ENCODE assay signal across 26 mouse cellular contexts in the genomic region with DNA sequence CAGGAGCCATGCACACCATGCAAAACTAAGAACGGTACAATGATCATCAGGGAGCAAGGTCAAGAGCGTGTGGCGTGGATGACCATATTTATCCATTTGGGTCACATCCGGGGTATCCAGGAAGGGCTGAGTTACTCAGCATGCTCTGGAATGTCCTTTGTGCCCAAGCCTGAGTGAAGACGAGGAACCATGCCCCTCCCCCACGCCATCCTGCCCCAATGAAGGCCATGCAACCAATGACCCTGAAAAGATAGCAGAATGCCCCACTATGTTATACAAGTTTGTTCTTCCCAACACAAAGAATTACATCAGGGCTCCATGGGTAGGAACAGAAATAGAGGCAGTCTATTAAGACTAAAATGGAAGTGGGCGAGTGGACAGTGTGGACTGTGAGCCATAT.
DNase-seq lines count a peak whose midpoint lies in the region; ATAC-seq lines count a peak whose summit lies in the region.
"Had no signal": no experiment of that assay in that cellular context is flagged by ENCODE, and none has a peak within 500 bp of the region (broad histone marks: within the 10 kb centered on the region; RNA-seq: fewer than 3 reads in every experiment).

No protein-coding gene starts in this region.

- H3K36me3 ChIP-seq in midbrain, embryonic 11.5 days (ENCODE audit: control insufficient read depth, insufficient read depth, low read length), result no peaks in the 10 kb centered on the region
- no peaks in the 10 kb centered on the region for H3K36me3 ChIP-seq in midbrain, embryonic 16.5 days (ENCODE audit: control insufficient read depth, insufficient read depth, low read length)
- H3K36me3 ChIP-seq: forebrain, embryonic 10.5 days; heart, embryonic 10.5 days; heart, embryonic 13.5 days; hindbrain, embryonic 13.5 days had no signal

- no peaks in the 10 kb centered on the region for H3K4me1 ChIP-seq in midbrain, embryonic 11.5 days (ENCODE audit: control insufficient read depth, insufficient read depth, low read length)
- H3K4me1 ChIP-seq in midbrain, embryonic 16.5 days (ENCODE audit: control insufficient read depth, insufficient read depth, low read length), result peaks cover 4% of the 10 kb centered on the region; the same call in 1 of the 2 replicates
- H3K4me1 ChIP-seq: forebrain, embryonic 13.5 days; heart, embryonic 10.5 days; heart, embryonic 13.5 days had no signal

- no peak overlapping the region for H3K27ac ChIP-seq in midbrain, embryonic 11.5 days (ENCODE audit: low read depth, low read length)
- no peak overlapping the region for H3K27ac ChIP-seq in midbrain, embryonic 16.5 days (ENCODE audit: low read length)
- H3K27ac ChIP-seq: forebrain, embryonic 10.5 days; forebrain, embryonic 13.5 days; heart, adult 2 months; heart, embryonic 10.5 days; heart, embryonic 13.5 days; hindbrain, embryonic 13.5 days had no signal

- no peaks in the 10 kb centered on the region for H3K27me3 ChIP-seq in midbrain, embryonic 11.5 days (ENCODE audit: control insufficient read depth, insufficient read depth, low read length)
- no peaks in the 10 kb centered on the region for H3K27me3 ChIP-seq in midbrain, embryonic 16.5 days (ENCODE audit: control insufficient read depth, insufficient read depth, low read depth, low read length)
- H3K27me3 ChIP-seq: forebrain, embryonic 13.5 days had no signal

- H3K9me3 ChIP-seq in midbrain, embryonic 11.5 days (ENCODE audit: control insufficient read depth, low read length), result no peaks in the 10 kb centered on the region
- no peaks in the 10 kb centered on the region for H3K9me3 ChIP-seq in midbrain, embryonic 16.5 days (replicated peaks; ENCODE audit: control insufficient read depth, low read length, poor library complexity, severe bottlenecking)
- H3K9me3 ChIP-seq: forebrain, embryonic 10.5 days; forebrain, embryonic 13.5 days; heart, embryonic 10.5 days; heart, embryonic 13.5 days; hindbrain, embryonic 13.5 days had no signal

- H3K4me3 ChIP-seq in midbrain, embryonic 11.5 days (ENCODE audit: low read depth, low read length), result no peak overlapping the region
- no peak overlapping the region for H3K4me3 ChIP-seq in midbrain, embryonic 16.5 days (ENCODE audit: low read depth, low read length)
- H3K4me3 ChIP-seq: forebrain, embryonic 10.5 days; forebrain, embryonic 13.5 days; heart, adult 2 months; heart, embryonic 10.5 days; heart, embryonic 13.5 days; hindbrain, embryonic 13.5 days had no signal

- WGBS in midbrain, embryonic 11.5 days, result 65% methylated on average over 7 of the region's 7 CpGs
- 66% methylated on average over 7 of the region's 7 CpGs for WGBS in midbrain, embryonic 16.5 days

- H3K4me2 ChIP-seq in midbrain, embryonic 11.5 days, result no peak overlapping the region
- H3K4me2 ChIP-seq in midbrain, embryonic 16.5 days (ENCODE audit: low read length), result no peak overlapping the region
- H3K4me2 ChIP-seq: forebrain, embryonic 13.5 days; heart, embryonic 13.5 days; hindbrain, embryonic 13.5 days had no signal

- no peak overlapping the region for H3K9ac ChIP-seq in midbrain, embryonic 11.5 days (ENCODE audit: low read length)
- no peak overlapping the region for H3K9ac ChIP-seq in midbrain, embryonic 16.5 days (ENCODE audit: low read depth, low read length)
- H3K9ac ChIP-seq: forebrain, embryonic 13.5 days; heart, embryonic 13.5 days; hindbrain, embryonic 13.5 days had no signal

- ATAC-seq in midbrain, embryonic 11.5 days (ENCODE audit: low FRiP score), result no peak
- ATAC-seq in midbrain, embryonic 16.5 days, result no peak
- ATAC-seq: activated CD4-positive, CD25-positive, alpha-beta regulatory T cell, adult 4 months; CD4-positive, CD25-positive, alpha-beta regulatory T cell, adult 4 months; forebrain, embryonic 13.5 days; forebrain, embryonic 16.5 days; intestine, postnatal 0 days had no signal

- peak; percentile 18 for DNase-seq in embryo, embryonic 10.5 days (ENCODE audit: low spot score)
- no peak for DNase-seq in embryo, embryonic 9.5 days (ENCODE audit: extremely low spot score)
- DNase-seq in midbrain, embryonic 11.5 days (ENCODE audit: low spot score, missing footprints), result peak; percentile 66
- peak; percentile 64 for DNase-seq in retina, postnatal 1 day
- DNase-seq in adipocyte (ENCODE audit: low spot score), result no peak
- DNase-seq: adrenal gland, adult 2 months; cerebellum, adult 11 months; cerebellum, adult 2 months; cerebellum, adult 9-11 months; cerebellum, postnatal 25 days; embryo, embryonic 11 days; gastrocnemius, postnatal 10 days; gastrocnemius, postnatal 36 days; heart, adult 2 months; heart, postnatal 14 days; heart, postnatal 4 days had no signal

Comparison
In these comparisons a context has a peak if more than half of its experiments do, and no peak if none do; other contexts are left out.
1. DNase-seq: peak in embryo, embryonic 10.5 days (single experiment), midbrain, embryonic 11.5 days (single experiment) and retina, postnatal 1 day (single experiment); none in embryo, embryonic 9.5 days (single experiment) and adipocyte (single experiment).